Mouse (Mus musculus): Measurements from ENCODE around the gene 1700012B09Rik.

DNA sequence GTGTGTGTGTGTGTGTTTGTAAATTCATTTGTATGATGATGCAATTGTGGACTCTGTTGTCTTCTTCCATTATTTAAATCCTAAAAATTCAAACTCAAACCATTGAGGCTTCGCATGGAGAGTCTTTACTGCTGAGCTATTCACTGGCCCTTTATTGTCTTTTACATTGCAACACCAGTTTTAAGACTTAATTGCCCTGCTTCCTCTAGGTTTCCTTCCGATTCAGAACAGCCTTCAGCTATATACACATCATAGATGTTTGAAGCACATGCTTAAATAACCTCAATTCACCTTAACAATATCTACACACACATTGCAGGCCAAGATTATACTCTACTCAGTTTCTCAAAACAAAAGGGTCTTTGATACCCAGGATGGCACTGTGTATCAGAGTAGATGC is 50.4 kb downstream of the 1700012B09Rik start:
- TF ChIP-seq CTCF (conservative IDR thresholded peaks at IDR 0.05; ENCODE audit: insufficient read depth, insufficient read length, low read depth, low read length) (no peak), POLR2A (IDR thresholded peaks at IDR 0.05; ENCODE audit: low read depth, low read length) (no peak)
